Mouse (Mus musculus): ENCODE measurements around the gene Apobr.

Gene Apobr

DNA sequence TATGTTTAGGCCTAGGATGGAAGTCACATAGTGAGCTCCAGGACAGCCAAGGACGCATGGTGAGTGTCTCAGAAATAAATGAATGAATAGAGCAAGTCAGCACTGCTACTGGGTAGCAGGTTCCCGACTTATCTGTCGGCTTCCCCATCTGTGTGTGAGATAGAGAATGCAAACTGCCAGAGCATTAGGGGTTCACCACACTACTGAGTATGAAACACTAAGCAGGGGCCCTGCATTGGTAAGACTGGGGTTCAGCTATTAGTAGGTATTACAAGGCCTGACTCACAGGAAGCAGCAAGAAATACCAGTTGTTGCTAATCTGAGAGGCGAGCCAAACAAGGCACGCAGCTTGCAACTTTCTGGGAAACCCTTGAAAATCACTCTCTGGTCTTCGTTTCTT, 14.2 kb downstream of the Apobr start:
- DNase-seq (ENCODE audit: inconsistent ontology term) = no peak

- no peak for DNase-seq (ENCODE audit: inconsistent ontology term)
Observed at GRCm38 (mm10) chr7:126601896-126602295, 17.2 kb downstream of the Apobr start.

DNA sequence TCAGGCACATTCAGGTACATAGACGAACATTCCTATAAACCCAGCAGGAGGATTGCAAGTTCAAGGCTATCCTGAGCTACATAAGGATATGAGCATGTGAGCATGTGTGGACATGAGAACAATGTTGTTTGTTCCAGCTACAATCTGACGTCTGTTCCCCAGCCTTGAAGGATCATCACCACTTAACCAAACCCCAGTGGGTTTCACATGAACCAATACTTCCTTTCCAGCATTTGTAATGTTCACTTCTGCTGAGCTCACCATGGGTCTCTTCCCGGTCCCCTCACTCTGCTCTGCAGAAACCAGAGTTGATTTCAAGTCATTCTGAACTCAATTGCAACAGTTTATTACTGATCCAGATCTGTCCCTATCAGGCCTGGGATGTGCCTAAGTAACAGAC, 17.9 kb downstream of the Apobr start:
- no peak for DNase-seq (ENCODE audit: inconsistent ontology term)

DNA sequence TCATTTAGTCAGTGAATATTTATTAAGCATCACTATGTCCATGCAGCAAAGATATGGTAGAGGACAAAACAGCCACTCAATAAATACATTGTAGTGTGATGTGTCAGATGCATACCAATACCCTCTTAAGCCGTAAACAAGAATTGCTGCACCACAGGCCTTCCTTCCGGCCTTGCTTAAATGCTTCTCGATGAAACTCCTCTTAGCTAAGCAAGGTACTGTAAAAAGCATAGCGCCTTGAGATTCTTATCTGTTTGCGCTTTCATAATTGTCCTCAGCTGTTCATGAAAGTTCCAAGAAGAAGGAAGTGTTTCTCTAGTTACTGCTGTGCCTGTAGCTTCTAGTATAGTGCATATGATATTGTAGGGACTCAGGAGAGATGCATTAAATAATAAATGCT, 21.9 kb downstream of the Apobr start:
- no peak for DNase-seq (ENCODE audit: inconsistent ontology term)

DNA sequence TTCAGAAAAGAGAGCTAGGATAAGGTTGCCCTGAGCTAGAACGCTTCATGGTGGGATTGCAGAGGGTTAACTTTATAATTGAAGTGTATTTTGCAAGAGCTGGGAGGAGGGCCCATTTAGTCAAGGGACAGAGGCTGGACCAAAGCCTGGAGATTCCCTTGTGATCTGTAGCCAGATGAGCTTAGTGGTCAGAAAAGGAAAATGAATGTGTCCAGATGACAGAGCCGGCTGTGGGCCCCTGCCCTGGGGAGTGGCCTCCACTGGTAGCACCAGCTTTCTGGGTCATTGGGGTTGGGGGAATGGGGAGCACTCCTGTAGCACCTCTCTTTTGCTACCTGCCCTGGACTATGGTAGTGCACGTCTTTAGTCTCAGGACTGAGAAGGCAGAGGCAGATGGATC, 22.3 kb downstream of the Apobr start:
- DNase-seq (ENCODE audit: inconsistent ontology term) = peak; percentile 86

DNA sequence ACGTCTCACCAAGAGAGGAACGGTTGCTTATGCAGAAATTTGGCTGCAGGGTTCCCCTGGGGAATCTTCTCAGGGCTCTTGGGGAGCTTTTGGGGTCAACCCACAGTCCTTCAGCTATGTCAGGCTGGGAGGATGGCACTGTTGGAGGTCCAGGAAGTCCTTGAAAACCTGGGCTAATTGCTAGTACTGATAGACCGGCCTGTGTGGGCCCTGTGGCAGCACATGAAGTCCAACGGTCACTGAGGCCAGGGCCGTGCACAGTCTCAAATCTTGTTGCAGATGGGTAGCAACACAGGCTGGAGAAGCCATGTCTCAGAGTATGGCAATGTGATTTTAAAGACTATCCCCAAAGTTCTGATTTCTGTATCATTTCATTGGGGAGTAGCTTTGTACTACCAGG, 23.1 kb downstream of the Apobr start:
- no peak for DNase-seq (ENCODE audit: inconsistent ontology term)

DNA sequence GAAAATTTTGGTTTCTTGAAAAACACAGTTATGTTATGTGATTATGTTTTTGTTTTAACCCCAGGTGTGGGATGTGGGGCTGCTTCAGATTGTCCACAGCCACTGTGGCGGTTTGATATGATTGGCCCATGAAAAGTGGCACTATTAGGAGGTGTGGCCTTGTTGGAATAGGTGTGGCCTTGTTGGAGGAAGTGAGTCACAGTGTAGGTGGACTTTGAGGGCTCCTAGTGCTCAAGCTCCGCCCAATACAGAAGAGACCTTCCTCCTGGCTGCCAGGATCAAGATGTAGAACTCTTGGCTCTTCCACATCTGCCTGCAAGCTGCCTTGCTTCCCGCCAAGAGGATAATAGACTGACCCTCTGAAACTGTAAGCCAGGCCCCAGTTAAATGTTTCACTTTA, 28.0 kb downstream of the Apobr start:
- DNase-seq (ENCODE audit: inconsistent ontology term) = no peak

- DNase-seq (ENCODE audit: inconsistent ontology term) = no peak
Observed at GRCm38 (mm10) chr7:126616707-126617106, 32.0 kb downstream of the Apobr start.

GRCm38 (mm10) chr7:126619559-126620275, 35.0 kb downstream of the Apobr start:
- DNase-seq (ENCODE audit: inconsistent ontology term) = no peak

DNA sequence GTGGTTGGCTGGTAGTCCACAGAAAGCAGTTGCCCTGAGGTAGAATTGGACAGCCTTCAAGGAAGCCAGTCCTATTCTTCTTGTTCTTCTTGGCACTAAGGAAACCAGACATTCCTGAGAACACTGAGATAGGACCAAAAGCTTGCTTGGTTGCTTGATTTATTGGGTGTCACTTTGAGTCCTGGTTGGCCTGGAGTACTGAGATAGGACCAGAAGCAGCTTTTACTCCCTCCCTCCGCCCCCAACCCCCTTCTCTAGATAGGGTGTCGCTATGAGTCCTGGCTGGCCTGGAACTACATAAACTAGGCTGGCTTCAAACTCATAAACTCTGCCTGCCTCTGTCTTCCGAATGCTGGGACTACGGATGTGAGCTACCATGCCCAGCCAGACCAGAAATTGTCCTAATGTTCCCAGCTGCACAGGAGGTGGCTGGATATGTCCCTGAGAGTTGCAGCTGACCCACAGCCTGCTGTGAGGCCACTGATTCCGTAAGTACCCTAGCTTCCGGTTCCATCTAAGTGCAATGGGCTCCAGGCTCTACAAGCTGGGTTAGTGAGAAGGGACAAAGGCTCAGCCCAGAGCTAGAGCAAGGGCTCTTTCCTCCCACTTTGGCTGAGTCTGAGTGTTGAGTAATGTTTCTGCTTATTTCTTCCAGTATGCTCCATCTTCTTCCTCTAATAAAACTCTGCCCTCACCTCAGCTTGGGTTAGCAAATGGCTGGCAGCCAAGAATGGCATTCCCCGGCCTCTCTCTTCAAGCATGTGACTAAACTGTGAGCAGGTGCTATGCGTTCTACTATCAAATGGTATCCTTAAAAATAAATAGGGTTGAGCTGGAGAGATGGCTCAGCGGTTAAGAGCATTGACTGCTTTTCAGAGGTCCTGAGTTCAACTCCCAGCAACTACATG, 37.0 kb downstream of the Apobr start:
- peak; percentile 47 for DNase-seq (ENCODE audit: inconsistent ontology term)

GRCm38 (mm10) chr7:126623381-126623780, 38.6 kb downstream of the Apobr start:
- no peak for DNase-seq (ENCODE audit: inconsistent ontology term)

- no peak for DNase-seq (ENCODE audit: inconsistent ontology term)
Observed at GRCm38 (mm10) chr7:126624774-126625173, 40.0 kb downstream of the Apobr start.

DNA sequence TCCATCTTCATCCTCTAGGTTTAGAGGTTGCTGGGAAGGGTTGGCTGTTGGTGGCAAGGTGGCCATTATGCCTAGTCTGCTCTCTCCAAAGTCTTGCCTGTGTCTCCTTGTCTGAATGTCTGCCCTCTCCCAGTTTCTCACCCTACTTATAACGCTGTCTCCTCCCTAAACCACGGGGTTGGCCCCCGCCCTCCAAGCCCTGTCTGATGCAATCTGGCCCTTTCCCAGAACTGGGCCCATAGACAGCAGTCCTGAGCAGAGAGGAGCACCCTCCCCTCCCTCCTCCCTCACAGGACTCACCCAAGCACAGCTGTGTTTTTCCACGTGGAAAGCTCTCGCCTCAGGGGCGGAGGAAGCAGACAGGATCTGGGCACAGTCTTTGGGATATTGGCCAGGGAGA, 40.6 kb downstream of the Apobr start:
- DNase-seq (ENCODE audit: inconsistent ontology term) = peak; percentile 97

DNA sequence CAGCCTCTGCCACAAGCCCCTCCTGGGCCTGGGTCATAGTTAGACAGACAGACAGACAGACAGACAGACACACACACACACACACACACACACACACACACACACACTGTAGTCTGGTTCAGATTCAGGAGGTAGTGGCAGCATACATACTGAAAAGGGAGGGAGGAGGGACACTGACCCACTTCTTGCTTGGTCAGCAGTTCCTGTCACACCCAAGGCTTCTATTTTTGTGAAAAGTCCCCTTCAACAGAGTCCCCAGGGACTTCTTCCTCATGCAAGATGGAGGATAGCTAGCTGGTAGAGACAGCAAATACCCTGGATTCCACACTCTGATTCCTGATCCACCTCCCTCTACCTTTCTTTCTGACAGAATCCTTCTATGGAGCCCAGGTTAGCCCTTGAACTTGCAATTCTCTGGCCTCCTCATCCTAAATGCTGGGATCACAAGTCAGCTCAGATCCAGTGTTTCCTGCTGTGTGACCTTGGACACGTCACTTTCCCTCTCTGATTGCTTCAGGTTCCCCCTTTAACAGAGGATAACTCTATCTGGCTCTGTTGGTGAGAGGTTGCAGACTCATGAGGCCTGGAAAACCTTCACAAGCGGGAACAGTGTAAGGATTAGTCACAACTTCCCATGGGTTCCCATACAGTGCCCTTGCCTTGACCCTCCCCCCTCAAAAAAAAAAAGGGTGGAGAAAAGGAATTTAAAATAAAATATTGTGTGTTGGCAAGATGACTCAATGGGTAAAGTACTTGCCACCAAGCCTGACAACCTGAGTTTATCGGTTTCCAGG, 41.3 kb downstream of the Apobr start:
- no peak for DNase-seq (ENCODE audit: inconsistent ontology term)

- peak; percentile 94 for DNase-seq (ENCODE audit: inconsistent ontology term)
Observed at GRCm38 (mm10) chr7:126628111-126628510, 43.4 kb downstream of the Apobr start.

GRCm38 (mm10) chr7:126629915-126630314, 45.2 kb downstream of the Apobr start:
- DNase-seq (ENCODE audit: inconsistent ontology term) = peak; percentile 95

GRCm38 (mm10) chr7:126630824-126631518, 46.2 kb downstream of the Apobr start, which contains the start of gene Nupr1:
Nupr1 (minus strand) TSS chr7:126630861.
- DNase-seq (ENCODE audit: inconsistent ontology term) = peak; percentile 31

DNA sequence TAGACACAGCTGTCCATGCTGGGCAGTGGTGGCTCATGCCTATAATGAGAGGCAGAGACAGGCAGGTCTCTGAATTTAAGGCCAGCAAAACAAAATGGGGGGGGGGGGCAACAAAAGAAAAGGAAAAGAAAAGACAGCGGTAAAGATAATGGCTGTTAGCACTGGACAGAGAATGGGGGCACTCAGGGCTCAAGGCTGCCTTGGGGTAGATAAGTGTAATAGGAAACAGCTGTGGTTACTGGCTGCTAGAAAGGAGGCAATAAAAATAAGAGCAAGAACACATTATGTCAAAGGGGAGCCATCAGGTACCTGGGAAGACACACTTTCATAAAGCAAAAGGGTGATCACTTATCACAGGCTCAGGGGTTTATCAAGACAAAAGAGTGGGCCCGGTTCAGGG, 47.7 kb downstream of the Apobr start:
- DNase-seq (ENCODE audit: inconsistent ontology term) = no peak

- DNase-seq (ENCODE audit: inconsistent ontology term) = no peak
Observed at GRCm38 (mm10) chr7:126635375-126635774, 50.6 kb downstream of the Apobr start.

DNA sequence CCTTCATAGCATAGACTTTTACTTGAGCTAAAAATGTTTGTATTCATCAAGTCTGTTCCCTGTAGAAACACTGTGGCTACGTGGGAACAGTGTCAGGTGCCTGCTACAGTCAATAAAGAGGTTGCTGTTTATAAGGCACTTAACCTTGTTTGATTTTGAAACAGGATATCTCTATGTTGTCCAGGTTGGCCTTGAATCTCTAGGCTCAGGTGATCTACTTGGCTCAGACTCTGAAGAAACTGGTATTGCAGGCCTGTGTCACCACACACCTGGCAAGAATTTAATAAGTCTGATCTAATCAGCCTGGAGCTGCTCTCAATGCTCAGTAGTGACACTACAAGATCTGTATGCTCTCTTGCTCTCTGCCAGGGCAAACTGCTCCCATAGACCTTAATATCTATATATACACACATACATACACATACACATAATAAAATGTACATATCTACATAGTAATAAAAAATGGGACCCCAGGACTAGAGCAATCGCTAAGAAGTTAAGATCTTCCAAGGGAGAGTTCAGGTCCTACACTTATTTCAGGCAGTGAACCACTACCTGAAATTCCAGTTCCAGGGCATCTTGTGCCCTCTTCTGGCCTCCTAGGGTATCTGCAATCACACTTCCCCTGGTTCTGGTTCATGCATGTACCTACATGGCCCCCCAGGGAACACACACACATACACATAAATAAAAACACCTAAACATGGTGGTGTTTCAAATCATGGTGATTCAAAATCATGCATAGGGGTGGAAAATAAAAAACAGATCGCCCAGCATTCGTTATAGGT, 52.2 kb downstream of the Apobr start:
- DNase-seq (ENCODE audit: inconsistent ontology term) = peak; percentile 37
